In the genomic region with DNA sequence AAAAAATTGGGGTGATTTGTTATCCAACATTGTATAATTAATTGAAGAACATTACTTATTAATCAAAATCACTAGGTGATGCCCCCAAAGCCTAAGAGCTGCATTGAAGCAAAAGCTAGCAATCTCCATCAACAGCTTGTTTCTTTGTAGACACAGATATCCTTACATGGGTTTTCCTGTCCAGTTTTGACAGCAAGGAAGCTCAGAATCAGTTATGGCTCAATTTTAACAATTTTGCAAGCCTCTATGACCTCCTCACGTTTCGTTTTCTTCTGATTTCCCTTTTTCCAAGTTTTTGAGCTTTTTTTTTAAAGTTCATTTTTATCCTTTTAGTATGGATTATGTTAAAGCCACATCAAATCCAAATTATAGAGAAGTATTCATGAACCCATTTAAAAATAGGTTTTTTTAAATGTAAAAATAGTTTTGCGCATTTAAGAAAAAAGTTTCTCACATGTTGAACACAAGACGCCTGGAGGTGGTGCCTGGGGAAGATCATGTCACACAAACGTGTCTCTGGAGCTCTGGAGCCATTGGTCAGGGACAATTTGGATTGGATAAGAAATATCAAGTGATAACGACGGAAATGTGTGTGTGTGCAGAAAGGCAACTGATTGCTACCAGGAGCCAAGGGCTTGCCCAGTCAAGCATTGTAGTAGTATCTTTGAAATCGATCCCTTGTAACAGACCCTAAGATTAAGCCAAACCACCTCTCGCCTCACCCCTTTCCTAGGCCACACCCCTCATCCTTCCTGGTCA, we compare ENCODE assay signal across 8 mouse cellular contexts. TPM values are rescaled to one million over a fixed set of nuclear protein-coding genes. Genes with fewer than 3 reads are reported as not detected.
DNase-seq lines count a peak whose midpoint lies in the region; ATAC-seq and TF ChIP-seq lines count a peak whose summit lies in the region.

No protein-coding gene starts in this region.

- DNase-seq in heart, embryonic 10.5 days (ENCODE audit: low spot score) = no peak
- DNase-seq in heart, adult 18-20 months = no peak
- DNase-seq in ES-E14 (ENCODE audit: low read depth, low spot score) = no peak
- DNase-seq in urinary bladder, postnatal 4 days (ENCODE audit: low spot score in 2 of 2) = no peak
- no peak for DNase-seq in gastrocnemius, postnatal 36 days
- no peak for DNase-seq in adrenal gland, adult 18-20 months (ENCODE audit: low spot score in 2 of 2)

- peak overlapping the region; percentile 76 for H3K27ac ChIP-seq in heart, embryonic 10.5 days
- H3K27ac ChIP-seq in ES-E14 (ENCODE audit: insufficient read depth, low read depth, low read length, poor library complexity, severe bottlenecking) = no peak overlapping the region; the same call in 1 of the 2 replicates

- peak overlapping the region; percentile 68; the same call in 1 of the 2 replicates for H3K9ac ChIP-seq in ES-E14 (ENCODE audit: insufficient read depth, low read depth, low read length, poor library complexity, severe bottlenecking)

- H3K4me1 ChIP-seq in heart, embryonic 10.5 days = no peaks in the 10 kb centered on the region; the same call in none of the 2 replicates
- peaks cover 2 to 6% of the 10 kb centered on the region in 2 experiments; a peak in 2 of 4 replicates for H3K4me1 ChIP-seq in ES-E14 (ENCODE audit: control insufficient read depth in 2 of 2, insufficient read depth in 2 of 2, low read length in 2 of 2, poor library complexity in 1 of 2)

- ATAC-seq in granulocyte monocyte progenitor cell, adult 5-6 weeks (replicated peaks; ENCODE audit: poor library complexity, severe bottlenecking) = peak; percentile 48
- ATAC-seq in megakaryocyte progenitor cell, adult 5-6 weeks (replicated peaks; ENCODE audit: poor library complexity) = peak; percentile 44

- H3K9me3 ChIP-seq in heart, embryonic 10.5 days = no peaks in the 10 kb centered on the region
- no peaks in the 10 kb centered on the region for H3K9me3 ChIP-seq in ES-E14 (ENCODE audit: control insufficient read depth, insufficient read depth, low read depth, low read length)

- H3K36me3 ChIP-seq in heart, embryonic 10.5 days = peaks cover 10% of the 10 kb centered on the region; the same call in 1 of the 2 replicates
- H3K36me3 ChIP-seq in ES-E14 (ENCODE audit: control insufficient read depth, insufficient read depth, low read length, poor library complexity, severe bottlenecking) = peaks cover 7% of the 10 kb centered on the region

- WGBS in heart, embryonic 10.5 days = 8% methylated on average over 9 of the region's 9 CpGs

- in situ Hi-C loops in ES-E14 (cut with MboI; ENCODE audit: low sequenced_read_pairs in 2 of 2, unreplicated experiment in 2 of 2) = no loop called here

- H3K4me3 ChIP-seq in heart, embryonic 10.5 days = peak overlapping the region; percentile 93
- peak overlapping the region; percentile 63 to 68 for H3K4me3 ChIP-seq in ES-E14 (ENCODE audit: insufficient read depth in 1 of 2, low read depth in 1 of 2, low read length in 2 of 2, poor library complexity in 1 of 2, severe bottlenecking in 1 of 2)

- no peaks in the 10 kb centered on the region for H3K27me3 ChIP-seq in heart, embryonic 10.5 days (ENCODE audit: insufficient read depth, poor library complexity, severe bottlenecking)

- intact Hi-C loops in gastrocnemius, postnatal 36 days (cut with DNase I) = no loop called here

TF ChIP-seq in ES-E14, 5 proteins besides CTCF, POLR2A, EP300 and RAD21:
- TF ChIP-seq HCFC1 (IDR thresholded peaks at IDR 0.05; ENCODE audit: borderline replicate concordance, insufficient read depth, low read length) = no peak
- no peak for TF ChIP-seq MAFK (IDR thresholded peaks at IDR 0.05; ENCODE audit: insufficient read depth, low read depth, low read length)
- TF ChIP-seq ZNF384 (IDR thresholded peaks at IDR 0.05; ENCODE audit: low read depth, low read length) = no peak
- no peak for TF ChIP-seq CHD2 (IDR thresholded peaks at IDR 0.05; ENCODE audit: low read depth, low read length)
- TF ChIP-seq ZC3H11A (IDR thresholded peaks at IDR 0.05; ENCODE audit: borderline replicate concordance, low read depth, low read length) = no peak

RNA-seq across cellular contexts. Expression of a gene that starts 0.9 kb away (rescaled TPM):
- polyA plus RNA-seq in heart, embryonic 10.5 days (2016; fragmentation: Nextera tagmentation; extraction: Ambion mirVana) = 18.3 and 25.8 TPM in 2 replicates
- 10 to 100 TPM; 14.6 to 18.4 TPM for total RNA-seq in heart, adult 18-20 months (2021)
- total RNA-seq in ES-E14 (2012; rRNA removed) = 48.1 and 58.9 TPM in 2 replicates
- total RNA-seq in granulocyte monocyte progenitor cell, adult 5-6 weeks (2014; fragmentation: Nextera tagmentation) = 36.6 and 44.6 TPM in 2 replicates
- 26.7 and 39.9 TPM in 2 replicates for total RNA-seq in granulocyte monocyte progenitor cell, adult 5-6 weeks (2017)
- 60.1 and 72.6 TPM in 2 replicates for total RNA-seq in megakaryocyte progenitor cell, adult 5-6 weeks (2015)
- total RNA-seq in megakaryocyte progenitor cell, adult 5-6 weeks (2017) = 25.7 and 34.0 TPM in 2 replicates
- total RNA-seq in gastrocnemius, postnatal 36 days (2021) = 10 to 100 TPM; 20.2 to 22.1 TPM
- total RNA-seq in adrenal gland, adult 18-20 months (2021) = 10 to 100 TPM; 27.7 to 33.9 TPM

RNA-seq across cellular contexts. Expression of a gene that starts 32.6 kb away (rescaled TPM):
- polyA plus RNA-seq in heart, embryonic 10.5 days (2016; fragmentation: Nextera tagmentation; extraction: Ambion mirVana) = 1.8 and 2.4 TPM in 2 replicates
- 1 to 10 TPM in 1 of 2 experiments, under 1 TPM in 1; 0.45 to 1.1 TPM for total RNA-seq in heart, adult 18-20 months (2021)
- 1.1 and 2.9 TPM in 2 replicates for total RNA-seq in ES-E14 (2012; rRNA removed)
- total RNA-seq in granulocyte monocyte progenitor cell, adult 5-6 weeks (2014; fragmentation: Nextera tagmentation) = 0.21 and 1.5 TPM in 2 replicates
- total RNA-seq in granulocyte monocyte progenitor cell, adult 5-6 weeks (2017) = 0.34 and 0.72 TPM in 2 replicates
- total RNA-seq in megakaryocyte progenitor cell, adult 5-6 weeks (2015) = 1.3 TPM in 1 of 2 replicates, not detected in the other
- total RNA-seq in megakaryocyte progenitor cell, adult 5-6 weeks (2017) = 0.29 and 0.84 TPM in 2 replicates
- under 1 TPM; 0.48 to 0.52 TPM for total RNA-seq in gastrocnemius, postnatal 36 days (2021)
- total RNA-seq in adrenal gland, adult 18-20 months (2021) = 1 to 10 TPM; 4.1 to 4.2 TPM

RNA-seq across cellular contexts. Expression of a gene that starts 42.6 kb away (rescaled TPM):
- 0.48 and 0.53 TPM in 2 replicates for polyA plus RNA-seq in heart, embryonic 10.5 days (2016; fragmentation: Nextera tagmentation; extraction: Ambion mirVana)
- total RNA-seq in heart, adult 18-20 months (2021) = 10 to 100 TPM; 14.3 to 14.7 TPM
- total RNA-seq in ES-E14 (2012; rRNA removed) = 6.4 and 7.2 TPM in 2 replicates
- 0.36 TPM in 1 of 2 replicates, not detected in the other for total RNA-seq in granulocyte monocyte progenitor cell, adult 5-6 weeks (2014; fragmentation: Nextera tagmentation)
- total RNA-seq in granulocyte monocyte progenitor cell, adult 5-6 weeks (2017) = 0.98 and 1.5 TPM in 2 replicates
- total RNA-seq in megakaryocyte progenitor cell, adult 5-6 weeks (2015) = 0.12 TPM in 1 of 2 replicates, not detected in the other
- total RNA-seq in megakaryocyte progenitor cell, adult 5-6 weeks (2017) = 0.14 and 0.33 TPM in 2 replicates
- total RNA-seq in gastrocnemius, postnatal 36 days (2021) = 100 to 1,000 TPM; 374 to 387 TPM
- 1 to 10 TPM; 1.2 to 4.7 TPM for total RNA-seq in adrenal gland, adult 18-20 months (2021)

RNA-seq across cellular contexts. Expression of a gene that starts 45.4 kb away (rescaled TPM):
- 4.2 and 5.4 TPM in 2 replicates for polyA plus RNA-seq in heart, embryonic 10.5 days (2016; fragmentation: Nextera tagmentation; extraction: Ambion mirVana)
- under 1 TPM; 0.46 to 0.69 TPM for total RNA-seq in heart, adult 18-20 months (2021)
- total RNA-seq in ES-E14 (2012; rRNA removed) = 15.7 and 16.6 TPM in 2 replicates
- 1.2 and 3.1 TPM in 2 replicates for total RNA-seq in granulocyte monocyte progenitor cell, adult 5-6 weeks (2014; fragmentation: Nextera tagmentation)
- total RNA-seq in granulocyte monocyte progenitor cell, adult 5-6 weeks (2017) = 1.9 and 4.2 TPM in 2 replicates
- total RNA-seq in megakaryocyte progenitor cell, adult 5-6 weeks (2015) = 3.2 and 4.2 TPM in 2 replicates
- total RNA-seq in megakaryocyte progenitor cell, adult 5-6 weeks (2017) = 2.4 and 2.8 TPM in 2 replicates
- under 1 TPM; 0.23 to 0.27 TPM for total RNA-seq in gastrocnemius, postnatal 36 days (2021)
- total RNA-seq in adrenal gland, adult 18-20 months (2021) = 1 to 10 TPM; 1.5 to 2.1 TPM

RNA-seq across cellular contexts. Expression of a gene that starts 53.6 kb away (rescaled TPM):
- polyA plus RNA-seq in heart, embryonic 10.5 days (2016; fragmentation: Nextera tagmentation; extraction: Ambion mirVana) = 962 and 1,044 TPM in 2 replicates
- 1,000 to 10,000 TPM; 1,175 to 1,318 TPM for total RNA-seq in heart, adult 18-20 months (2021)
- total RNA-seq in ES-E14 (2012; rRNA removed) = 738 and 874 TPM in 2 replicates
- total RNA-seq in granulocyte monocyte progenitor cell, adult 5-6 weeks (2014; fragmentation: Nextera tagmentation) = 360 and 388 TPM in 2 replicates
- 241 and 245 TPM in 2 replicates for total RNA-seq in granulocyte monocyte progenitor cell, adult 5-6 weeks (2017)
- 404 and 447 TPM in 2 replicates for total RNA-seq in megakaryocyte progenitor cell, adult 5-6 weeks (2015)
- total RNA-seq in megakaryocyte progenitor cell, adult 5-6 weeks (2017) = 176 and 233 TPM in 2 replicates
- total RNA-seq in gastrocnemius, postnatal 36 days (2021) = 100 to 1,000 TPM; 563 to 618 TPM
- 1,000 to 10,000 TPM; 1,056 to 1,163 TPM for total RNA-seq in adrenal gland, adult 18-20 months (2021)

Comparison
In these comparisons a context has a peak if more than half of its experiments do, and no peak if none do; other contexts are left out.
1. RNA of a gene that starts 42.6 kb away (total RNA-seq): 374 to 387 TPM in gastrocnemius, postnatal 36 days; 14.3 to 14.7 TPM in heart, adult 18-20 months, 6.4 to 7.2 TPM in ES-E14, 1.2 to 4.7 TPM in adrenal gland, adult 18-20 months, 0.36 to 1.5 TPM in granulocyte monocyte progenitor cell, adult 5-6 weeks and 0.12 to 0.33 TPM in megakaryocyte progenitor cell, adult 5-6 weeks; every median in the first group is over 10 times any median in the second.